Mouse (Mus musculus): ENCODE data around the gene Ncoa7. TPM values are rescaled to one million over a fixed set of nuclear protein-coding genes. Genes with fewer than 3 reads are reported as not detected.
A peak's percentile ranks its signal among the peaks of the same experiment; 100 is the strongest.

The Ncoa7 gene
- polyA plus RNA-seq, 1 experiment from 2014 or later = 10.0 TPM

DNA sequence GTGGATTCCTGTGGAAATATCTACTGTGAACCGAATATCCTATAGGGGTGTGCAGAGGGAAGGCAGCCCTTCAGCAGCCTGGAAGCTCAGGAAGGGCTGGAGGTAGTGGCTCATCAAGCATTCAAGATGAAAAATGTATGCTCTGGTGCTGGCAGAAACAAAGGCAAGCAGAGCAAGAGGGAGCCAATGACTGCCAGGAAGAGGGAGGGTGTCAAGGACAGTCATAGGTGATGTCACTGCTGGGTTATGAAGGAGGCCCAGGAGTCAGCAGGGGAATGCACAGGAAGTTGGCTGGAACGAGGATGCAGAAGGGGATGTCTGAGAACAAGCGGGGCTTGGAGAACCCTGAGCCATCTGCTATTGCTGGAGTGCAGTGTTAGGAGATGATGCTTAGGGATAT is 24.9 kb downstream of the Ncoa7 start:
- Histone ChIP-seq H3K4me1 (replicated peaks) (0 out of 2 replicates have a peak, but pooled peaks cover 3% of the 10 kb centered on the region), H3K4me3 (replicated peaks) (no peak overlapping the region), H3K36me3 (no peaks in the 10 kb centered on the region), H3K9me3 (no peaks in the 10 kb centered on the region), H3K9ac (no peak overlapping the region), H3K27me3 (replicated peaks) (no peaks in the 10 kb centered on the region), H3K27ac (no peak overlapping the region), H3K4me2 (replicated peaks) (no peak overlapping the region)
- no peak for ATAC-seq
- WGBS = 48% methylated on average over 3 of the region's 3 CpGs

DNA sequence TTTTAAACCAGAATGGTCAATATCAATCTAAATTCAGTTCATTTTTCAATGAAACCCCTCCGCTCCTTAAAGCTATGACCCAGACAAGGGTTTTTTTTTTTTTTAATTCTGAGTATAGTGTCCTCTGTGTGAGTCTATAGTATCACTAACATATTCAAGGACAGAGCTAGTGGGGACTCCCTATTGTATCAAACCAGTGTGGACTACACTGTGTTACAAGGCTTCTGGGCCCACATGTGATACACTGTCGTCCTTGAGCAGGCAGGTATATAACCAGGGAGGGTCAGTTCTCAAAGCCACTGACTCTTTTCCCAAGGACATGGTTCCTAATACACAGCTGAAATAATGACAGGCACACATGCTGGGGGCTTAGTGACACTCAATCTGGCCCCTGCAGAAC is 27.1 kb downstream of the Ncoa7 start:
- no peak overlapping the region for H3K4me2 ChIP-seq (replicated peaks)
- no peak overlapping the region for H3K4me3 ChIP-seq (replicated peaks)
- no peaks in the 10 kb centered on the region for H3K36me3 ChIP-seq
- 0 out of 2 replicates have a peak, but pooled peaks cover 3% of the 10 kb centered on the region for H3K4me1 ChIP-seq (replicated peaks)
- H3K9me3 ChIP-seq = no peaks in the 10 kb centered on the region
- ATAC-seq = no peak
- H3K27me3 ChIP-seq (replicated peaks) = no peaks in the 10 kb centered on the region
- no peak overlapping the region for H3K27ac ChIP-seq
- 80% methylated on average over 2 of the region's 2 CpGs for WGBS
- H3K9ac ChIP-seq = no peak overlapping the region

DNA sequence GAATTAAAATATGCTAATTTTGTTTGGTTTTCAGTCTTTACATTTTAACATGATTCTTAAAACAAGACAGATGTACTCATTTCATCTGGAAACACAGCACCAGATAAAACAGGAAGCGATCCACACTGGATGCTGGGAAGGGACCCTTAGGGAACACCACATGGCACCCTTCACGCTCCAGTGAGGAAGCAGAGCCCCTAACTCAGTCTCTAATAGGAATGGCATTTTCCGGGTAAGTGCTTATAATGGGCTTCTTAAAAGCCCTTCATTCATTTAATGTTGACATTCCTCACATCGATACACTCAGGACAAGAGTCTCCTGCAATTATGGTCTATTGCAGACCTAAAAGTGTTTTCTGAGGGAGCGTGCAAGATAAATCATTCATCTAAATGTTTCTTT is 27.6 kb downstream of the Ncoa7 start:
- Histone ChIP-seq H3K4me1 (replicated peaks) (0 out of 2 replicates have a peak, but pooled peaks cover 3% of the 10 kb centered on the region), H3K27me3 (replicated peaks) (no peaks in the 10 kb centered on the region), H3K9me3 (no peaks in the 10 kb centered on the region), H3K27ac (no peak overlapping the region), H3K4me3 (replicated peaks) (no peak overlapping the region), H3K36me3 (no peaks in the 10 kb centered on the region), H3K9ac (no peak overlapping the region), H3K4me2 (replicated peaks) (no peak overlapping the region)
- 56% methylated on average over 5 of the region's 5 CpGs for WGBS
- ATAC-seq = no peak

DNA sequence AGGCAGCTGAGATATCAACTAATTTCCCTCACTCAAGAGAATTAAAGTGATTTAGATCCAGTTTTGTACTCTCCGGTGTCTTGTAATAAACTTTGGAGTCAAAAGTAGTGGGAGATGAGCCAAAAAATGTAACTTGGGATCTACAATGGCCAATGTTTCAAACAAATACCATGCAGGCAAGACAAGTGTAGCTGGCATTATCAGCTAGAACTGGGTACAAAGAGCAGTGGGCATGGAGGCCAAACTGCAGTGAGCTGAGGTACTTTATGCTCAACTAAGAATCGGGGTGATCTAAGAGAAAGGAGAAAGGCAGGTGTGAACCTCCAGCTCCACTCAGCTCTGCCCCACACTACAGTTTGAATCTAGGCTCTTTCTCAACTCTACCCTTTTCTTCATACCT is 28.7 kb downstream of the Ncoa7 start:
- no peak overlapping the region for H3K9ac ChIP-seq
- no peak overlapping the region for H3K27ac ChIP-seq
- H3K4me2 ChIP-seq (replicated peaks) = no peak overlapping the region
- no peak overlapping the region for H3K4me3 ChIP-seq (replicated peaks)
- 73% methylated on average over 2 of the region's 2 CpGs for WGBS
- H3K27me3 ChIP-seq (replicated peaks) = no peaks in the 10 kb centered on the region
- H3K4me1 ChIP-seq (replicated peaks) = 0 out of 2 replicates have a peak, but pooled peaks cover 3% of the 10 kb centered on the region
- H3K9me3 ChIP-seq = no peaks in the 10 kb centered on the region
- no peaks in the 10 kb centered on the region for H3K36me3 ChIP-seq
- no peak for ATAC-seq

DNA sequence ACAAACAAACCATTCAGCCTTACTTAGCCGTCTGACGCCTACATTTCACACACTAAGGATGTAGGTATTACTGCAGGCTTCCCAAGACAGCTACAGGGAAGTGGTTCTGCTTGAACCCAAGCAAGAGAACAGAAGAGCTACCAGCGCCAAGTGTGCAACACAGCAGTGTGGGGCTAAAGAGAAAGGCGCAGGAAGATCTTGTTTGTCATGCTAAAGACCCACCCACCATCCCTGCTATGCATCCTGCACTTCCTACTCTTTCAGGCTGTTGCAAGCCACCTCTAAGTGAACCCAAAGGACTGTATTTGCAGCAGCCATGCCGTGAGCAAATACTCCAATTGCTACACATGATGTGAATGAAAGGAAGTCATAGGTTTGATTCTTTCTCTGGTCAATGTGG is 29.9 kb downstream of the Ncoa7 start:
- Histone ChIP-seq H3K4me3 (replicated peaks) (no peak overlapping the region), H3K36me3 (no peaks in the 10 kb centered on the region), H3K9ac (no peak overlapping the region), H3K27me3 (replicated peaks) (no peaks in the 10 kb centered on the region), H3K9me3 (no peaks in the 10 kb centered on the region), H3K4me2 (replicated peaks) (no peak overlapping the region), H3K4me1 (replicated peaks) (0 out of 2 replicates have a peak, but pooled peaks cover 2% of the 10 kb centered on the region), H3K27ac (no peak overlapping the region)
- ATAC-seq = no peak
- 79% methylated on average over 5 of the region's 5 CpGs for WGBS

DNA sequence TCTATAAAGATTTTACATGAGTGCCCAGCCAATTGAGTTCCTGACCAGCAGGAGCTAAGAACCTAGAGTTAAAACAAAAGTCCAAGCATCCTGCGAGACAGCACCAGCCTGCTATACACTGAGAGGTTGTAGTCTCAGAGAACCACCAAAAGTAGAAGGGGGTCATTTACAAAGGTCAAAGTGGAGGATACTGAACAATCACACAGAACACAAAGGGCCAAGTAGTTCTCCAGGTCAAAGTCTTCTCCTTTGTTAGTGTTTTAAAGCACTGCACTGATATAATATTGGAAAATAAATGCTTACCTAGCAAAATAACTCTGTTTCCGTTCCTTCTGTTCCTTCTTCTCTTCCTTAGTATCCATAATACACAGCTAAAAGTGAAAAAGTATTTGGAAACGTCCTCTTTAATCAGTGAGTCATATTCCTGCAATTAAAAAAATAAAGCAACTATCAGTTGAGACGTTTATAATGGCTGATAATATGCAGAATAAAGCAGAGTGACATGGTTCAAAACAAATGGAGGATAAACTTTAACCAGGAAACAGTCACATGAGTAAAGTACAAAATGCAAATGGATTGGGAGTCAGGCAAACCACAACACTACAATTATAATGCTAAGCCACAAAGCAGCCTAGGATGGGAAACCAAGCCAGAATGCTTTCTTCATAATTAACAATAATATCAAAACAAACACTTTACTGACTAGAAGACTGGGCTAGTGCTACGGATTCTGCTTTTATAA is 31.5 kb downstream of the Ncoa7 start:
- Histone ChIP-seq H3K9ac (no peak overlapping the region), H3K4me3 (replicated peaks) (no peak overlapping the region), H3K4me2 (replicated peaks) (no peak overlapping the region), H3K4me1 (replicated peaks) (no peaks in the 10 kb centered on the region), H3K27ac (0 out of 2 replicates have a peak overlapping the region, but pooled peaks have one; percentile 3), H3K9me3 (no peaks in the 10 kb centered on the region), H3K27me3 (replicated peaks) (no peaks in the 10 kb centered on the region), H3K36me3 (no peaks in the 10 kb centered on the region)
- WGBS = 74% methylated on average over 5 of the region's 5 CpGs
- no peak for ATAC-seq

DNA sequence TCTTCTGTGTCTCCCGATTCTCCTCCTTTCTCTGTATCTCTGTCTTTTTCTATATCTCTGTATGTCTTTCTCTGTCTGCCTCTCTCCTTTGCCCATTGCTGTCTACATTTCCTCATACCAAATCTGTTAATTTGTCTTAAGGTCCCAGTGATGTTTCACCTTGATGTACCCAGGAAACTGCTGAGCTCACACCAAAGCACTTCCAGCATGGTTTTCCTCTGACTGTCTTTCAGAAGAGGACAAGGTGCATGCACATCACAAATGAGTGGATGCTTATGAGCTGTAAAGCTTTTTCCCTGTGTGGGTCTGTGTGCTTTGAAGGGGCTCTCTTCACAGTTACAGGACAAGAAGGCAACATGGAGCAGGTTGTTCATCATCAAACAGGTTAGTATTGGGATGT is 34.3 kb downstream of the Ncoa7 start:
- ATAC-seq = no peak
- Histone ChIP-seq H3K27ac (no peak overlapping the region), H3K27me3 (replicated peaks) (no peaks in the 10 kb centered on the region), H3K4me3 (replicated peaks) (no peak overlapping the region), H3K4me1 (replicated peaks) (no peaks in the 10 kb centered on the region), H3K4me2 (replicated peaks) (no peak overlapping the region), H3K36me3 (no peaks in the 10 kb centered on the region), H3K9me3 (no peaks in the 10 kb centered on the region), H3K9ac (no peak overlapping the region)
- 100% methylated on average over 1 of the region's 1 CpGs for WGBS

DNA sequence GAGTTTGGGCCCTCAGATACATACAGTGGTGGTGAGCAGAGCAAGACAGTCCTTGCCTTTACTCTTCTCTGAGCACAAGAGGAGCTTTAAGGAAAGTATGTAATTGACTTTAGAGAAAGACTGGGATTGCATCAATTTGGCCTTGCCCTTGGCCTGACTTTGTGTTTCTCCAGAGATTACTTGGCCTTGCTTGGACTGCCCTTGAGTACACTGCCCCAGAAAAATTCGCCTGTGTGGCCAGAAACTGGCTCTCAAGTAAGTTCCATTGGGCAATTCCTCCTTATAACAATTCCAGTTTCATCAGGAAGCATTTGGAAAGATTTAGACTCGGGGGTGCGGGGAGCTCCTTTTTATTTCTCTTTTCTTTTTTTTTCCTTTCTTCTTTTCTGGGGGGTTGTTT is 34.9 kb downstream of the Ncoa7 start:
- Histone ChIP-seq H3K36me3 (no peaks in the 10 kb centered on the region), H3K9ac (no peak overlapping the region), H3K4me3 (replicated peaks) (no peak overlapping the region), H3K27me3 (replicated peaks) (no peaks in the 10 kb centered on the region), H3K4me2 (replicated peaks) (no peak overlapping the region), H3K9me3 (no peaks in the 10 kb centered on the region), H3K4me1 (replicated peaks) (no peaks in the 10 kb centered on the region), H3K27ac (no peak overlapping the region)
- WGBS = 83% methylated on average over 3 of the region's 3 CpGs
- no peak for ATAC-seq

DNA sequence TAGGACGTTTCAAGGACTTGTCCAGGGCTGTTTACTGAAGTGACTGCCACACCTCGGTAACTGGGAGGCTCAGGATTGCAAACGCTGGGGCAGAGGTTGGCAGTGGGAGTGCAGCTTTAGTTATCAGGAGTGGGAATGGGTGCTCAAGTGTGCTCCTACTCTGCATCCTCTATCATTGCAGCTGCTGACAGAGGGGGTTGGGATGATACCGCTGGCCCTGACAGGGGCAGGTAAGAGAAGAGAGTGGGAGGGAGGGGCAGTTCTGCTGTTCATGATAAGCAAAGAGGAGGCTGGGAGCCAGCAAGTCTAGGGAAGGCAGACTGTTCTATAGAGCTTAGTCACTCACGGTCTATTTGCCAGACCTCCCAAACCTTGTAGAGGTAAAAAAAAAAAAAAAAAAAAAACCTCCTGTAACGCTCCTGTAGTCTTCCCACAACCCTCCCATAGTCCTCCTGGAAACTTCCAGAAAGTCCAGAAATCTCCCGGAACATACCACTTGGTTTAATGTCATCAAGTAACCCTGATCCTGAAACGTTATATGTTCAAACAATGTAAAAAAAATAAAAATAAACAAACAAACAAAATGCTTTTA is 39.9 kb downstream of the Ncoa7 start:
- no peak overlapping the region for H3K9ac ChIP-seq
- H3K4me1 ChIP-seq (replicated peaks) = no peaks in the 10 kb centered on the region
- H3K9me3 ChIP-seq = no peaks in the 10 kb centered on the region
- 62% methylated on average over 8 of the region's 8 CpGs for WGBS
- no peaks in the 10 kb centered on the region for H3K36me3 ChIP-seq
- no peak overlapping the region for H3K4me3 ChIP-seq (replicated peaks)
- H3K27me3 ChIP-seq (replicated peaks) = no peaks in the 10 kb centered on the region
- H3K4me2 ChIP-seq (replicated peaks) = no peak overlapping the region
- no peak overlapping the region for H3K27ac ChIP-seq
- peak; percentile 90 for ATAC-seq

DNA sequence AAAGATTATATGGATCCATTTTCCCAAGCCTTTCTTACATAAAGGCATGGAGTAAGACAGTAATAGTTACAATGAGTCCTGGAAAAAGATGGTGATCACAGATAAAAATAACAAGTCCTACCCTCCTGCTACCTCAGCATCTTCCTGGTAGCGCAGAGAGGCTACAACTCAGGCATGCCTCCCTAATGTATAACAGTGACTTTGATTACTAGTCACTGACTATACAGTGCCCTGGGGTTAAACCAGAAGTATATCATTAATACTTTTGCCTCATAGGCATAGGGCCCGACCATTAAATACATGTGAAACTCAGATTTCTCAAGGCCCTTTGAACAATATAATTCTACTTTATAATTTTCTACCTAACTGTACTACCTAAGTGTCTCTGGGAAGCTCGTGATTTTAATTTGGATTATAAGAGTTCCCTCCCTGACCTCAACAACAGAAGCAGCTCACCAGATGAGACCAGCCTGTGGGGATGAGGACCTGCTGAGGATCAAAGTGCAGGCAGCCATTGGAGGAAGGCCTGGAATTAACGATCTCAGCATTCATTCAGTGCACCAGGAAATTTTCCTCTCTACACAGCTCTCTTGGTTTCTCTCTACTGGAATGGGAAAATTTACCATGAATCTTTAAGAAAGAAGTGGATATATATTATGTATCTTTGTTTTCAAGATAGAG is 40.7 kb downstream of the Ncoa7 start:
- 87% methylated on average over 4 of the region's 4 CpGs for WGBS
- ATAC-seq = no peak
- H3K27me3 ChIP-seq (replicated peaks) = no peaks in the 10 kb centered on the region
- H3K4me2 ChIP-seq (replicated peaks) = no peak overlapping the region
- H3K4me3 ChIP-seq (replicated peaks) = no peak overlapping the region
- no peak overlapping the region for H3K27ac ChIP-seq
- no peaks in the 10 kb centered on the region for H3K36me3 ChIP-seq
- no peaks in the 10 kb centered on the region for H3K9me3 ChIP-seq
- H3K9ac ChIP-seq = no peak overlapping the region
- H3K4me1 ChIP-seq (replicated peaks) = no peaks in the 10 kb centered on the region

DNA sequence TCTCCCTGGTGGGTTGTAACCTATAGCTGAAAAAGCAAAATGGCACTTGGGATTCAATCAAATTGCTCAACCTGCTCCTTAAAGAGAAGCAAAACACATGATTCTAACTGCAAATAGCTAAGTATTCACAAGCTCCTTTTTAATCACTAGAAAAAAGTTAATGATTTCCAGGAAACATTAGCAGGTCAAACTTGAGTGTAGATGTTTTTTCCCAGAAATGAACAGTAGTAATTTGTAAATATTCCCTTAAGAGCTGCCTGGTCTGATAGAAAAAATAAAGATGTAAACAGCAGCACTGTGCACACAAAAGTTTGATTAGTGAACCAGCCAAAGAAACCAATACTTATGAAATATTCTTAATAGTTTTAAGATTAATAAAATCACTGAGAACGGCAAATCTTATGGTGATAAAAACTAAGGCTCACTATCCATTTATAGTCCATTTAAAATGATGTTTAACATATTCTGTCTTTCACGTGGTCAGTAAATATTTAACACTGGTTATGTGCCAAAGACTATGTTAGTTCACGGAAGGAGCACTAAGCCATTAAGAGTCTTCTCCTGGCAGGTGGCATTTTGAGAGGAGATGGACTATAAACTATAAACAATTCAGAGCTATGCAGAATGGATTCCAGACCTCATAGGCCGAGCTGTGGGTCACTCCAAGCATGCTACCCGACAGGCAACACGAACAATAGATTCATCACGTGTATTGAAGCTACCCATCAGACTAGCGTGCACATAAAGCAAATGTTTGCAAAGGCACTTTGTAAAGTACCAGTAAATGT is 43.6 kb downstream of the Ncoa7 start:
- no peak overlapping the region for H3K27ac ChIP-seq
- H3K4me1 ChIP-seq (replicated peaks) = no peaks in the 10 kb centered on the region
- H3K9ac ChIP-seq = no peak overlapping the region
- H3K27me3 ChIP-seq (replicated peaks) = no peaks in the 10 kb centered on the region
- WGBS = 39% methylated on average over 8 of the region's 8 CpGs
- H3K36me3 ChIP-seq = no peaks in the 10 kb centered on the region
- H3K9me3 ChIP-seq = no peaks in the 10 kb centered on the region
- ATAC-seq = no peak
- no peak overlapping the region for H3K4me2 ChIP-seq (replicated peaks)
- H3K4me3 ChIP-seq (replicated peaks) = no peak overlapping the region

DNA sequence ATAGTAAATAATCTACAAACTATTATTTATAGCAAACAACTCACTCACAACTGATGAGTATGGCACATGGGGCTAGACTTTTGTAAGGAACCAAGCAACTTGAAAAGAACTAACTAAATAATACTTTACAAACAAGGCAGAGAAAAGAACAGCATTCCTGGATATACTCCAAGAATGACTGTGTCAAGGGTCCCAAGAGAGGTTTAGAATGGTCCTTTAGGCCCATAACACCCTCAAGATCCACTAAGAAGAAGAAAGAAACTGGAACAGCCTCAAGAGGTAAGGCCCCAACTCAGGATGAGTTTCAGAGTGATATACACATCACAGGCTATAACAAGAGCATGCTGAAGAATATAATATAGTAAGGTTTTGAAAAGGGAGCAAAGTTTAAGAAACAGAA is 47.1 kb downstream of the Ncoa7 start:
- Histone ChIP-seq H3K27ac (no peak overlapping the region), H3K9me3 (no peaks in the 10 kb centered on the region), H3K36me3 (no peaks in the 10 kb centered on the region), H3K9ac (no peak overlapping the region), H3K4me1 (replicated peaks) (no peaks in the 10 kb centered on the region), H3K4me2 (replicated peaks) (no peak overlapping the region), H3K4me3 (replicated peaks) (no peak overlapping the region), H3K27me3 (replicated peaks) (no peaks in the 10 kb centered on the region)
- ATAC-seq = no peak
